Mouse (Mus musculus) adrenal gland, postnatal 25 days (tissue): Measurements from ENCODE around the gene Sox5. TPM values are rescaled to one million over a fixed set of nuclear protein-coding genes. Genes with fewer than 3 reads are reported as not detected.

ENCODE experiments used
- DNase-seq: peaks from one replicate; pipeline ENCODE4 v3.0.0; 2021; ENCODE audit warnings: mixed read lengths
- total RNA-seq: library from RNA; stranded (reverse); gene quantifications from 2 replicates; pipeline ENCODE4 v1.2.3, GENCODE M21; 2021

Gene Sox5
- total RNA-seq, 1 experiment from 2014 or later: 10.8 TPM

GRCm38 (mm10) chr6:144652876-144653275 is 128.9 kb downstream of the Sox5 start:
- no peak for DNase-seq

GRCm38 (mm10) chr6:144648896-144649295 is 132.9 kb downstream of the Sox5 start:
- no peak for DNase-seq

- no peak for DNase-seq
Measured at GRCm38 (mm10) chr6:144648124-144648591, 133.6 kb downstream of the Sox5 start.

DNA sequence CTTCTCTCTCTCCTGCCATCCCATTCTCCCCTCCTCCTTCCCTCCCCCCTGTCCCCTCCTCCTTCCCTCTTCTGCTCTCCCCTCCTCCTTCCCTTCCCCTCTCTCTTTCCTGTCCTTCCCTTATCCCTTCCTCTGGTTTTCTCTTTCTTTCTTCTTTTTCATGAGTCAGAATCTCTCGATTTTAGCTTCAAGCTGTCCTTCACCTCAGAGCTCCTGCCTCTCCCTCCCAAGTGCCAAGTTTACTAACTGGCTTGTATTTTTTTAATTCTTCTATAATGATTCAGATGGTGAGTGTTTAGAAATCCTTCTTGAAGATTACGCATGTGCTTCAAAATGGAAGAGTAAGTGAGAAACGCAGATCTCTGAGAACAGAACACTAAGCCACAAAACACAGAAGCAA is 135.4 kb downstream of the Sox5 start:
- DNase-seq: no peak

DNA sequence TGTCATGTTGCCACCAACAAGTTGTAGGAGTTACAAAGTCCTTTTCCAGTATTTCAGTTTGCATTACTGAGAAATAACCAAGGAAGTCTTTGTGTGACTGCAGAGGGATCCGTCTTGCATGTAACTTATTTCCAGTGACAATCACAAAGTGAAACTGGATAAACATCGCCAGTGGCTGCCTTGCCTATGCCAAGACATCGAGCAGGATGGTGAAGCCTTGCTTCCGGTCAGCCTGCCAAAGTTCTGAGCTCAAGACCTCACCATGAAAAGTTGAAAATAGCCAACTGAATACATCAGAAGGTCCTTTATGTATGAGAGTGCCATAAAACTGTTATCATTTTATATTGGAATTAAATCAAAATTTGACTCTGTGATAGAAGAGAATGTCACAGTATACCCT is 136.0 kb downstream of the Sox5 start:
- no peak for DNase-seq

DNA sequence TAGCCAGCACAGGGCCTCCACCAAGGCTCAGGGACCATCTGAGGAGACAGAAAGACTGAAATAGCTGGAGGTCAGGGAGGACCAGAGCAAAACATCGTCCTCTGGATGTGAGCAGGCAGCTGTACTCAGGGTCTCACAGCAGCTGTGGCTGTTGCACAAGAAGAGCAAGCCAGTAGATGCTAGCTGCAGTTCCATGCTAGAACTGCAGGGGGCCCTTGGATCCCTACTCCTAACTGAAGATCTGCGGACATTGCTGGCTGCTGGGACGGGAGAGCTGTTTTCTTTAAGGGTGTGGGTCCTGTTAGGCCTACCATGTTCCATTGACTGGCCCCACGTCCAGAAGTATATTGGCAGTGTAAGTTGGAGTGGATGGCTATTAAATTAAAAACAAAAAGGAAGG is 137.1 kb downstream of the Sox5 start:
- DNase-seq: peak; percentile 59

GRCm38 (mm10) chr6:144643601-144644000 is 138.2 kb downstream of the Sox5 start:
- no peak for DNase-seq

GRCm38 (mm10) chr6:144641888-144642287 is 139.9 kb downstream of the Sox5 start:
- DNase-seq: no peak

- no peak for DNase-seq
Measured at GRCm38 (mm10) chr6:144640591-144640990, 141.2 kb downstream of the Sox5 start.

GRCm38 (mm10) chr6:144638547-144638946 is 143.2 kb downstream of the Sox5 start:
- peak; percentile 35 for DNase-seq

- DNase-seq: no peak
Measured at GRCm38 (mm10) chr6:144627539-144628115, 154.2 kb downstream of the Sox5 start.

GRCm38 (mm10) chr6:144621089-144621769 is 160.5 kb downstream of the Sox5 start:
- DNase-seq: no peak

DNA sequence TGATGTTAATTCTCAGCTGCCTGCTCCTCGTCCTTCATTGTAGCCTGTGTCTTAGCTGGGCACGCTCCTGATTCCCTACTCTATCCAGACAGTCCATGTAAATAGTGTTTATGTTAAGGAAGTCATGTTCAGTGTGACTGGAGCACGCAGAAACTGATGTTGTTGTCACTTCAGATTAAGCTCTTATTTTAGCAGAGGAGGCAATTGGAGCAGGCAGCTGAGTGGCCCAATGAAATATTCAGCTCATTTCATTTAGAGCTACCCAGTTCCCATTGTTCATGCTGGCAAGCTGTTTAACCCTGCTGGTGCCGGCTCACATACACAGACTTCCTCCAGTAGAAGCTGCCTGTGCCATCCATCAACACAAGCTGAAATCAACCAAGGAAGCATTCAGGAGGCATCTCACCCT is 170.4 kb downstream of the Sox5 start:
- DNase-seq: no peak

- DNase-seq: no peak
Measured at GRCm38 (mm10) chr6:144610878-144611277, 170.9 kb downstream of the Sox5 start.

GRCm38 (mm10) chr6:144602883-144603282 is 178.9 kb downstream of the Sox5 start:
- no peak for DNase-seq

DNA sequence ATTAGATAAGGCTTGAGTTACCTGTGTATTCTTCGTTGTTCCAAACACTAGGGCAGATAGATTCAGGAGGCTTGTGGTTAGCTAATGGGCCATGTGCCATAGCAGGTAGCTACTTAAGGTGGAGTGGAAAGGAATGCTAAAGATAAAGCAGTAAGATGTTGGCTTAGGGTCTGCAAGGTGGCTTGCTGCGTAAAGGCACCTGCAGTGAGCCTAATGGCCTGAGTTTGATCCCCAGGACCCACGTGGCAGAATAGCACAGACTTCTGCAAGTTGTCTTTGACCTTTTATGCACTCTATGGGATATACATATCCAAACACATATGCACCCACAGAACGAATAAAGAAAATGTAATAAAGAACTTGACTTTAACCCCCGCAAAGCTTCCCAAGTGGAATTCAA is 181.4 kb downstream of the Sox5 start:
- DNase-seq: no peak

DNA sequence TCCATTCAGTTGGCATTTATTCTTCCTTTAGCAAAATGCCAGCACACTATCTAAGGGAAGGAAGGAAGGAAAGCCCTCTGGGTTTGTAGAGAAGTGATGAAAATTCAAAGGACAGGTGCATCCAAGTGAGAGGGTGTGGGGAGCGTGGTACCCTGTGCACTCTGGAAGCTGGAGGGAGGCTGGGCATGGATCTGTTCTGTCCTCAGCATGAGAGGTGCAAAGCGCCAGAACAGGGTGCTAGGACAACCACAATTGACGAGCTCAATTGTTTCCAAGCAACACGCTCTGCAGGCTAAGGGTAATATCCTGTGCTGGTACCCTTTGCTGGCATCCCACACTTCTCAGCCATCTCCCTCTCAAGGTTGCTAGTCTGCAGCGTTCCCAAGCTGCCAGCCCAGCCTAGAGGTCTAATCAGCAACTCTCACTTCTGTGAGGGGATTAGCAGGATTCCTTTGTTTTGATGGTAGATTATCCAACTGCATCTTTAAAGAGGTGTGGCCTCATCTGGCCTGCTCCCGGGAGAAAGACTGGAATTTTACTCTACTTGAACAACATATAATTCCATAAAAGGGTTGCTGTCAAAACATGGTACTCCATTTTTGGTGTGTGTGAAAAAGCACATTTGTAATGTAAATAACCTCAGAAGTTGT is 183.3 kb downstream of the Sox5 start:
- DNase-seq: no peak

DNA sequence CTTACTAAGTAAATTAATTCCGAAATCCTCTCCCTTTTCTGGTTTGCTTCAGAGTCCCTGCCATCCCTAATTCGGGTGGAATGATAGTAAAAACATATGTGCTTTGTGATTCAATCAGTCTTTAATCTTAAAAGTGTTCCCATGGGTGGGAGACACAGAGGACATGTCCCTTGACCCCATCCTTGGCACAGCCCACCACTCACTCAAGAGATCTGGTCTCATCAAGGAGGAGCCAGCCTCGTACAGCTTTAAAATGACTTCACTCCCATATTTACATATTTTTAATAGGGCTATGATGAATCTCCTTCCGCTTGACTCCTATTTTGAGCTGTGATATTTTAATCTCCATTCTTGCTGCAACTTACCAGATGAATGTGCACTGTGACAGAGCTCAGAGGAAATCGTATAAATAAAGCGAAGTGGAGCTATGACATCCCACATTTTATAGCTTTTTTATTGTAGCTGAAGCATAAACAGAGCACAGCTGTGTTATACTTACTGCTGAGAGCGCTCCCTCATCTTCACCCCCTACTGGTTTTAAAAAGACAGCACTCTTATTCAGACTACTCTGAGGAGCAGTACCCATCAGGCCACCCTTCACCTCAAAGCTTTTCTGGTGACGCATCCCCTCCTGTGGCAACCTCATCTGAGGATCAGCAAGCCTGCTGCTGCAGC is 185.1 kb downstream of the Sox5 start:
- no peak for DNase-seq

DNA sequence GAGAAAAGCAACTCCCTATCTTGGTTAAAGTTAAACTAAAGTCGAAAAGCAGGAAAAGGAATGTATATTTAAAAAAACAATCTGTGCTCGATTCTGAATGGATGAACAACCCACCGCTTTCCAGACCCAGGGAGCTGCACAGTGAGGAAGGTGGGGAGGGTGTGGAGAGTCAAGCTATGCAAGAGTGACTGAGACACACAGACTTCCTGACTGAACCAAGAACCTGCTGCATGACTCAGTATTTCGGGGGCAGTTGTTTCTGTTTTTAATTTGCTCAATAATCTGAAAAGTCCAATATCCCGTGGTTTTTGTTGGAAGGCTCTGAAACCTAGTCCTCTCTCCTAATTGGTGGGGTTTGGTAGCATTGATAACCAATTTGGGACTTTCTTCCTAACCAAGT is 196.9 kb downstream of the Sox5 start:
- DNase-seq: no peak

DNA sequence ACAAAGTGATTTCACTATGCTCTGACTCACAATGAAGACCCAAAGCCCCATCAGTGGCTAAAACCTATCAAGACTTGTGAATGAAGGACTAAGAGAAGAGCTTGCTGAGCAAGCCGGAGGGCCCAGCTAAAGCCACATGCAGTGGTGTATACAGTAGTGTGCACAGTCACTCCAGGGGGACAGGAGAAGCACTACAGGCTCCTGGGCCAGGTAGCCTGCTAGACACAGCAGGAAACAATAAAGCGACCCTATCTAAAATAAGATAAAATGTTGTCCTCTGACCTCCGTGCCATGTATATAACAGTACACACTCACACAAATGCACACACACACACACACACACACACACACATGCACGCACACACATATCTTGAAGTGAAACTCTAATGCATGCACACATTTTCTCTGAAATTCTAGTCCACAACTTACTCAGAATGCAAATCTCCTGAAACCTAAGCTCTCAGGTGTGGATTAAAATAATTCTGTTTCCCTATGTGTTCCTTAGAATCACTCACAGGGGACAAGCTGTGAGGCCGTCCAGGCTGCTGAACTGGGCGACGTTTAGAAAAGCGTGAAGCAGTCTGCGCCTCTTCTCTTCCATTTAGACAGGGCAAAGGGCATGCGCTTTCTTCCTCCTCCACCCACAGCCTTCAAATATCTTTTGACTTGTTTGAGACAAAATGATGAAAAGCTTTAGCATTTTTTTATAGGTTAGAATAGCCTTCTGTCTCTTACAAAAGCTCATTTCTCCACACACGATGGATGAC is 197.5 kb downstream of the Sox5 start:
- no peak for DNase-seq

- no peak for DNase-seq
Measured at GRCm38 (mm10) chr6:144579301-144579700, 202.5 kb downstream of the Sox5 start.

- no peak for DNase-seq
Measured at GRCm38 (mm10) chr6:144570850-144571249, 210.9 kb downstream of the Sox5 start.
